Mouse (Mus musculus): ENCODE results near the gene Pde2a. TPM values are rescaled to one million over a fixed set of nuclear protein-coding genes. Genes with fewer than 3 reads are reported as not detected.

The Pde2a gene
- total and polyA plus RNA-seq, 3 experiments: 0.08 to 0.40 TPM; not detected in 1

DNA sequence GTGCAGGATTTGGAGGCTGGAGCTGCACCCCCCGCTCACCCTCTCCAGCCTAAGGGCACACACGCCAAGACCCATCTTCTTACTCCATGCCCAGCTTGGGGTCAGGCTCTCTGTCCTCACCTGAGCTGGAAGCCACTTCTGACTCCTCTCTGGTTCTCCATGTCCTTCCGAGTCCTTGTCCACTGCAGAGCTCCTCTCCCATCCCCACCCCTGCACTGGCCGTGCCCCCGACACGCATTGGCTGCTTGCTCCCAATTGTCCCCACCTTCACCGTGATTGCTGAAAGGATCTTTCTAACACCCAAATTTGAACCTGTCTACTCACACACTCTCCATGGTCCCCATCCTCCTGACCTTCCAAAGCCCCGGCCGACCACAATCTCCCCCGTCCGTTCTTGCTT, 40.1 kb downstream of the Pde2a start:
- H3K9ac ChIP-seq (ENCODE audit: insufficient read depth, low read depth): no peak overlapping the region
- no peaks in the 10 kb centered on the region for H3K9me3 ChIP-seq (replicated peaks; ENCODE audit: low read length)
- no peak overlapping the region for H3K4me3 ChIP-seq (replicated peaks in 1 of 3; ENCODE audit: low read depth in 2 of 3, low read length in 2 of 3, poor library complexity in 1 of 3)
- H3K79me2 ChIP-seq (replicated peaks; ENCODE audit: control insufficient read depth, extremely low read depth, insufficient read depth, poor library complexity, severe bottlenecking): no peaks in the 10 kb centered on the region
- no peak overlapping the region for H3K4me2 ChIP-seq (ENCODE audit: insufficient read depth, low read depth, poor library complexity, severe bottlenecking)
- DNase-seq (ENCODE audit: extremely low read depth): no peak
- TF ChIP-seq RCOR1 (conservative IDR thresholded peaks at IDR 0.05; ENCODE audit: low read depth, low read length) (no peak), ETS1 (conservative IDR thresholded peaks at IDR 0.05; ENCODE audit: low read depth, low read length) (no peak), MAZ (IDR thresholded peaks at IDR 0.05; ENCODE audit: low read depth, low read length) (no peak), POLR2A (IDR thresholded peaks at IDR 0.05; ENCODE audit: low read depth, low read length) (no peak), MEF2A (IDR thresholded peaks at IDR 0.05; ENCODE audit: borderline replicate concordance, low read depth, low read length) (no peak), GABPA (IDR thresholded peaks at IDR 0.05; ENCODE audit: insufficient replicate concordance, low read depth, low read length) (no peak), USF1 (IDR thresholded peaks at IDR 0.05; ENCODE audit: low read depth, low read length) (no peak), TBP (conservative IDR thresholded peaks at IDR 0.05; ENCODE audit: low read depth, low read length) (no peak), ZC3H11A (IDR thresholded peaks at IDR 0.05; ENCODE audit: low read depth, low read length) (no peak), SIN3A (IDR thresholded peaks at IDR 0.05; ENCODE audit: low read length) (no peak), NRF1 (IDR thresholded peaks at IDR 0.05; ENCODE audit: low read depth, low read length) (no peak), MYC (IDR thresholded peaks at IDR 0.05; ENCODE audit: low read depth, low read length) (no peak), HCFC1 (IDR thresholded peaks at IDR 0.05; ENCODE audit: low read depth, low read length) (no peak), ZKSCAN1 (IDR thresholded peaks at IDR 0.05; ENCODE audit: borderline replicate concordance, low read depth, low read length) (no peak), ELF1 (IDR thresholded peaks at IDR 0.05; ENCODE audit: low read depth, low read length) (no peak), PAX5 (IDR thresholded peaks at IDR 0.05; ENCODE audit: low read length) (no peak), SMC3 (IDR thresholded peaks at IDR 0.05; ENCODE audit: low read depth, low read length) (no peak), TCF12 (IDR thresholded peaks at IDR 0.05; ENCODE audit: low read depth, low read length) (no peak), IRF4 (IDR thresholded peaks at IDR 0.05; ENCODE audit: low read depth, low read length) (no peak)
- no peak overlapping the region for H3K27ac ChIP-seq (ENCODE audit: insufficient read depth, low read depth)
- peaks cover 86% of the 10 kb centered on the region for H3K27me3 ChIP-seq (replicated peaks)
- in situ Hi-C loops (cut with MboI; ENCODE audit: low pct_ligation_motif_present, low pct_unique_long_range_greater_than_20kb, low sequenced_read_pairs): no loop called here
- dilution Hi-C loops (cut with MboI; ENCODE audit: extremely low pct_ligation_motif_present, extremely low pct_unique_long_range_greater_than_20kb, low sequenced_read_pairs): no loop called here
- no peaks in the 10 kb centered on the region for H3K36me3 ChIP-seq (replicated peaks in 1 of 2; ENCODE audit: control insufficient read depth in 1 of 2, insufficient read depth in 1 of 2, low read length in 1 of 2)
- H3K4me1 ChIP-seq (ENCODE audit: control insufficient read depth in 1 of 2, insufficient read depth in 2 of 2): peaks cover 2 to 34% of the 10 kb centered on the region in 2 experiments; a peak in 3 of 4 replicates

DNA sequence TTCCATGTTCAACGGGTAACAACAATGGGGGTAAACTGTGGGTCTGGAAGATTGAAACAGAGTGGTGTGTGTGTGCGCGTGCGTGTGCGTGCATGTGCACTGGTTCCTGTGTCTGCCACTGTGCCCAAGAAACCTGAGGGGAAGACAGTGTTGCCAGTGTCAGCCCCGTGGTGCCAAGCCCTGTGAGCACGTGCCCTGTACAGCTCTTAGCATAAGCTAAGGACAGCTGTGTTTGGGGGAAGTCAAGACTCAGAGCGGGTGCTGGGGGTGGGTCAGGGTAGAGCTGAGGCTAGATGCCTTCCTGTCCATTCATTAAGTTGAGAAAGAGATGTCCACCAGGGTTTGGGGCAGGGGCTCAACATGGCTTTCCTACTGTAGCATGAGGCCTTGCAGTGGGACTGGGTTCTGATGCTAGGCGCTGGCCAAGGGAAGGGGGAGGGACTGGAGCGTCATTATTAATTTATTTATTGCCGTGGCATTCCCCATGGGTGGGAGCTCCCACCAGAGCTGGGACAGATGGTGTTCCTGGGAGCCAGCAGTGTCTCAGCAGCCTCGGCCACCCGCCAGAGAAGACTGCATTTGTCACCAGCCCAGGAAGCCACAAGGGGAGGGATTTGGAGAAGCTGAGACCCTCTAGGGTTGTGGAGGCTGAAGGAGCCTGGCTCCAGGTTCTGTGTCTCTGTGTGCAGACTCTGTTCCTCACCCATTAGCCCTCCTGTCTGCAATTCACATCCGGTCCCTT, 41.0 kb downstream of the Pde2a start:
- Histone ChIP-seq H3K79me2 (replicated peaks; ENCODE audit: control insufficient read depth, extremely low read depth, insufficient read depth, poor library complexity, severe bottlenecking) (no peaks in the 10 kb centered on the region), H3K4me1 (ENCODE audit: control insufficient read depth in 1 of 2, insufficient read depth in 2 of 2) (peaks cover 0 to 26% of the 10 kb centered on the region in 2 experiments; a peak in 2 of 4 replicates), H3K36me3 (replicated peaks in 1 of 2; ENCODE audit: control insufficient read depth in 1 of 2, insufficient read depth in 1 of 2, low read length in 1 of 2) (no peaks in the 10 kb centered on the region), H3K9ac (ENCODE audit: insufficient read depth, low read depth) (no peak overlapping the region), H3K27me3 (replicated peaks) (peaks cover 88% of the 10 kb centered on the region), H3K4me3 (replicated peaks in 1 of 3; ENCODE audit: low read depth in 2 of 3, low read length in 2 of 3, poor library complexity in 1 of 3) (no peak overlapping the region), H3K4me2 (ENCODE audit: insufficient read depth, low read depth, poor library complexity, severe bottlenecking) (no peak overlapping the region), H3K27ac (ENCODE audit: insufficient read depth, low read depth) (no peak overlapping the region), H3K9me3 (replicated peaks; ENCODE audit: low read length) (no peaks in the 10 kb centered on the region)
- no peak for TF ChIP-seq ZNF384 (IDR thresholded peaks at IDR 0.05; ENCODE audit: low read depth, low read length)
- no peak for TF ChIP-seq RAD21 (IDR thresholded peaks at IDR 0.05; ENCODE audit: low read depth, low read length)
- TF ChIP-seq JUN (IDR thresholded peaks at IDR 0.05; ENCODE audit: insufficient read depth, low read depth, low read length): no peak
- no peak for TF ChIP-seq HCFC1 (IDR thresholded peaks at IDR 0.05; ENCODE audit: low read depth, low read length)
- no peak for TF ChIP-seq TCF12 (IDR thresholded peaks at IDR 0.05; ENCODE audit: low read depth, low read length)
- TF ChIP-seq E2F4 (IDR thresholded peaks at IDR 0.05; ENCODE audit: insufficient replicate concordance, low read depth, low read length): no peak
- TF ChIP-seq MAFK (IDR thresholded peaks at IDR 0.05; ENCODE audit: insufficient replicate concordance, low read length): no peak
- no peak for TF ChIP-seq ELF1 (IDR thresholded peaks at IDR 0.05; ENCODE audit: low read depth, low read length)
- no peak for TF ChIP-seq TBP (conservative IDR thresholded peaks at IDR 0.05; ENCODE audit: low read depth, low read length)
- no peak for TF ChIP-seq MAZ (IDR thresholded peaks at IDR 0.05; ENCODE audit: low read depth, low read length)
- no peak for TF ChIP-seq ZKSCAN1 (IDR thresholded peaks at IDR 0.05; ENCODE audit: borderline replicate concordance, low read depth, low read length)
- no peak for TF ChIP-seq RCOR1 (conservative IDR thresholded peaks at IDR 0.05; ENCODE audit: low read depth, low read length)
- no peak for TF ChIP-seq NRF1 (IDR thresholded peaks at IDR 0.05; ENCODE audit: low read depth, low read length)
- DNase-seq (ENCODE audit: extremely low read depth): no peak
- in situ Hi-C loops (cut with MboI; ENCODE audit: low pct_ligation_motif_present, low pct_unique_long_range_greater_than_20kb, low sequenced_read_pairs): no loop called here
- dilution Hi-C loops (cut with MboI; ENCODE audit: extremely low pct_ligation_motif_present, extremely low pct_unique_long_range_greater_than_20kb, low sequenced_read_pairs): no loop called here

Data from CH12.LX (cell line).